Mouse (Mus musculus): ENCODE measurements around the gene Phlpp2. TPM values are rescaled to one million over a fixed set of nuclear protein-coding genes. Genes with fewer than 3 reads are reported as not detected.
"Not testable (repeated sequence)": the region's sequence is repeated elsewhere in the genome, so short reads cannot be mapped to it uniquely, and the experiment has no call there.

Gene Phlpp2
- total RNA-seq (2021): 1 to 10 TPM; 1.9 to 2.2 TPM
- long read RNA-seq, experiment 1, partial matches to known transcripts: 0 of 2 reads
- long read RNA-seq, experiment 1, other reads (novel, unspliced or antisense): 2 of 2 reads
- long read RNA-seq, experiment 2: 0 reads

DNA sequence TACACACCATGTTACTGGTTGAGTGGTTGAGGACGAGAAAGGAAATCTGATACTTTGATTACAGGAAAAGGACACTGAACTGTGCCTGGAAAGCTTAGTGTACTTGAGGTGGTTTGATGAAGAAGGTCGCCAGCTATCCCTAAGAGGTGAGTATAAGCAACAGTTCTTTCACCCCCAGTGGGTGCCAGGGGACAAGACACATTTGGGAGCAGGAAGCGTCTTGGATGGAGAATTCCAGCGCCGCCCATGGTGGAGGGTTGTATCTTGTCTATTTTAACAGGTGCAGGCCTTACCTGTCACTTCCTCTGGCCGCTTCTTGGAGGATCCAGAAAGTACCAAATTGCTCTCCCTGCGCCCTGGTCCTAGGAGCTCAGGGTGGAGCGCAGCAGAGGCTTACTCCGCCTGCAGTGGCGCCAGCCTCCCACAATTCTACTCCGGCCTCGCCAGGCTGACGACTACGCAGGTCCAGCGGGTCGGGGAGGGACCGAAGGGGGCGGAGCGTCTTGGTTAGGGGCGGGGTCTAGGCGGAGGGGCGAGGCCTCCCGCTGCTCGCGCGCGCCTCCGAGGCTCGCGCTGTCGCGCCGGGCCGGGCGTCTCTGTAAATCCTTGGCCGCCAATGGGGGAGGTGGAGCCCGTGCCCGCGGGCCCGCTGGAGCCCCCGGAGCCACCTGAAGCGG is at the start of gene Phlpp2:
Gene Phlpp2, plus strand, starts transcription at position 540 of the 677 bp plus-strand sequence.
- DNase-seq: peak; percentile 95 to 97
- intact Hi-C loops (cut with DNase I): no loop called here

DNA sequence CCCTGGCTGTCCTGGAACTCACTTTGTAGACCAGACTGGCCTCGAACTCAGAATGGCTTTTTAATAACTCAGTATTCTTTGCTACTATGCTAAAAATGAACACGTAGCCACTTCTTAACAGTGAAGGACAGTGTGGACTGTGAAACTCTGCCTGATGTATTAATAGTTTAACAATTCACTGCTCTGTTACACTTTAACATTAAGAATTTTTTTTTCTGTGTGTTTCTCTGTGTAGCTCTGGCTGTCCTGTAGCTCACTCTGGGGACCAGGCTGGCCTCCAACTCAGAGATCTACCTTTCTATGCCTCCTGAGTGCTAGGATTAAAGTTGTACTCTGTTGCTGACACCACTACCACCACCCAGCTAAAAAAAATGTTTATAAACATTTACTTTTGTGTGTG is 44.8 kb upstream of the Phlpp2 start:
- intact Hi-C loops (cut with DNase I): no loop called here
- DNase-seq: no peak

DNA sequence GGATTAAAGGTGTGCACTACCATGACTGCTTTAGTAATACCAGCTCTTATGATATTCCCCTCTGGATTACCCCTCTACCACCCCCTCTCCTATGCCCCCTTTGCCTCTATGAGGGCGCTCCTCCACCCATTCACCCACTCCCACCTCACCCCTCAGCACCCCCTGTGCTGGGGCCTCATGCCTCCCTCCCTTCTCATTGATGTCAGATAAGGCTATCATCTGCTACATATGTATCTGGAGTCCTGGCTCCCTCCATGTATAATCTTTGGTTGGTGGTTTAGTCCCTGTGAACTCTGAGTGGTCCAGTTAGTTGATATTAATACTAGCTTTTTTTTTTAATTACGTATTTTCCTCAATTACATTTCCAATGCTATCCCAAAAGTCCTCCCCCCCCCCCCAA is 28.5 kb upstream of the Phlpp2 start:
- DNase-seq: no peak
- intact Hi-C loops (cut with DNase I): no loop called here

DNA sequence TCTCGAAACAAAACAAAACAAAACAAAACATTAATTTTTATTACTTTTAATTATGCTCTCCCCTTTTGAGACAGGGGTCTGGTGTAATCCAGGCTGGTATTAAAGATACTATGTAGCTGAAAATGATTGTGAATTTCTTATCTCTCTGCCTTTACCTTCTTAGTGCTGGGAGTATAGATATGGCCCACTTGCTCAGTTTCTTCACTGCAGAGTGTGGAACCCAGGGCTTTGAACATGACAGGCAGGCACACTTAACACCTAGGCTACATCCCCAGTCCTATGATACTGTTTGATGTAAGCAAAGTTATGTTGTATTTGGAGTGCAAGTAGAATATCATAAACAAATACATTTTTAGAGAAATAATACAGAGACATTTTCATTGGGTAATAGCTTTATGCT is 25.9 kb upstream of the Phlpp2 start:
- DNase-seq: no peak
- intact Hi-C loops (cut with DNase I): no loop called here

DNA sequence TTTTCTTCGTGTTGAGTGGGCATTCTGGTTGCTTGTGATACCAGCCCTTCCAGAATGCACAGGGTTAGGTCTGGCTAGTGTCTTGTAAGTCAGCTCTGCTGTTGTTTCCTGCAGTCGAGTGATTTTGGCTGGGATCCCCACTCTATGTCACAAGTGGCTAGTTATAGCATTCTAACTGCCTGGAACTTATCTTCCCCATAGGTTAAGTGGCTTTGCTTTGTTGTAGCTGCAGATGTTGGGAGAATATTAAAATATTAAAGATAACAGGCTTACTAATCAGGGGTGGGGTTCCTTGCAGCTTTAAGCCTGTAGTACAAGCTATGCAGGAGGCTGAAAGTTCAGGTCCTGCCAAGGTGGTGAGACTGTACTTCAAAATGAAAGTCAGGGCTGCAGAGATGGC is 20.5 kb upstream of the Phlpp2 start:
- no peak for DNase-seq
- intact Hi-C loops (cut with DNase I): no loop called here

DNA sequence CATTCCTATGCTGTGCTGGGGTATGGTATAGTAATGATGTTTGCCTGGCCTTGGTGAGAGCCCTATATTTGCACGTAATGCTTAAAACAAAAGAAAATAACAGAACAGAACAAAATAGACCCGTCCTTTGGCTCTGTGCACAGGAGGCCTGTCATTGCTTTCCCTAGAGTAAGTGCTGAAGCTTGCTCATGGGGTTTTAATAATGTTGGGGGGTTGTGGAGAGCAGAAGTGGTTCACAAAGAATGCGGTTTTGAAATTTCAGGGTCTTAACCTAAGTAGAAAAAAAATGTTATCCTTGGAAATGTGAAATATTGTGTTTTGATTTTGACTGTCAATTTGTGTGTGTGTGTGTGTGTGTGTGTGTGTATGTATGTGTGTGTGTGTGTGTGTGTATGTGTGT is 19.4 kb upstream of the Phlpp2 start:
- DNase-seq: no peak
- intact Hi-C loops (cut with DNase I): no loop called here

DNA sequence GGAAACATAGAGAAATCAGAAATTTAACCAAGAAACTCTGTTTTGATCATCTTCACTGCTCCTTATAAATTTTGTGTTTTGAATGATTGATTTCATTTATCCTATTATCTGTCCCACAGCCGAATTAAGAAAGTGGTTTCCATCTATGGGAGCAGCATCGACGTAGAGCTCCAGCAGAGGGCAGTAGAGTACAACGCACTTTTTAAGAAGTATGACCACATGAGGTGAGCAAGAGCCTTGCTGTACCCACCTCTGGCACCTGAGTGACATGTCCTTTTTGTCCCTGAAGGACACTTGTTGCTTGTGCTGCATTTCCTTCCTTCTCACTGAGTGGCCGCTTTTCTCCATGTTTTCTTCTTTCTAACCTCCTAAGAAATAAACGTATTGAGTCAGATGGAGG is 14.9 kb upstream of the Phlpp2 start:
- peak in 1 of 2 experiments; percentile 8 for DNase-seq
- intact Hi-C loops (cut with DNase I): loop anchor here (2.0 kb wide), 1 partner anchor 61 kb away; no protein-coding TSS in a partner anchor

DNA sequence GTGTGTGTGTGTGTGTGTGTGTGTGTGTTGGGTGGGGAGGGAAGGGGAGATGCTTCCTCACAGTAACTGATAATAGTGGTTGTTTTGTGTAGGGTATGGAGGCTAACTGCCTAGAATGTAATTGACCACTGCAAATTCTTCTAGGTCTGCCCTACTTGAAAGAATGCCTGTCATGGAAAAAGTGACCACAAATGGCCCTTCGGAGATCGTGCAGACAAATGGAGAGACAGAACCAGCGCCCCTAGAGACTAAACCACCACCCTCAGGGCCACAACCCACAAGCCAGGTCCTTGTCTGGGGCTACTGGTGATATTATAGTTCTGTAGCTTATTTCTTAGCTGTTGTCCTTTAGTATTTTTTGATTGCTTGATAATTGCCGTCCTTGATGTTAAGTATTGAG is 13.8 kb upstream of the Phlpp2 start:
- DNase-seq: no peak
- intact Hi-C loops (cut with DNase I): no loop called here

DNA sequence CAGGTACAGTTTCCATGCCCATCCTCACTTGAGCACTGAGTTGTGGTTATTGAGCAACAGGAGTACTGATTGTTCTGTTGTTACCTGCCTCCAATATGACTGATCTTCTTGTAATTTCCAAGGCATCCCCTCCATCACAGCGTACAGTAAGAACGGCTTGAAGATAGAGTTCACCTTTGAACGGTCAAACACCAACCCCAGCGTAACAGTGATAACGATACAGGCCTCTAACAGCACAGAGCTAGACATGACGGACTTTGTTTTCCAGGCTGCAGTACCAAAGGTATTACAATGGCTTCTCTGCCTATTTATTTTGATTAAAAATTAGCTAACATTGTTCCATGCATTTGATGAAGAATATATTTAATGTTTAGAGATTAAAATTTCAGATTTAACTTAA is 12.9 kb upstream of the Phlpp2 start:
- no peak for DNase-seq
- intact Hi-C loops (cut with DNase I): no loop called here

DNA sequence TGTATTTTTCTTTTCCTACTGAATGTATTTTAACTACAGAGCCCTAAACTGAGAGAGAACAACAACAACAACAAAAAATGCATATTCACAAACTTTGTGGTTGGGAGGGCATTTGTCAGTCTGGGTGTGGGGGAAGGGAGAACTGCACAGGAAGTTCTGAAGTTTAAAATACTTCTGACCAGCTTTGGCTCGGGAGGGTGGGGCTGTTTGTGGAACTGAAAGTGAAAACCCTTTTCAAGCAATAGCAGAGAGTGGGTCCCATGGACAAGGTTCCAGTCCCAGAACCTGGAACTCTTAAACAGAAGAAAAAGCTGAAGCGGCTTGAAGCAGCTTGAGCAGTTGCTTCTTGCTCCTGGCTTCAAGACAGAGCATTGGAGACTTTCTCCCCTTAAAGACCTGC is 4.9 kb upstream of the Phlpp2 start:
- DNase-seq: peak in 1 of 2 experiments; percentile 10
- intact Hi-C loops (cut with DNase I): no loop called here

DNA sequence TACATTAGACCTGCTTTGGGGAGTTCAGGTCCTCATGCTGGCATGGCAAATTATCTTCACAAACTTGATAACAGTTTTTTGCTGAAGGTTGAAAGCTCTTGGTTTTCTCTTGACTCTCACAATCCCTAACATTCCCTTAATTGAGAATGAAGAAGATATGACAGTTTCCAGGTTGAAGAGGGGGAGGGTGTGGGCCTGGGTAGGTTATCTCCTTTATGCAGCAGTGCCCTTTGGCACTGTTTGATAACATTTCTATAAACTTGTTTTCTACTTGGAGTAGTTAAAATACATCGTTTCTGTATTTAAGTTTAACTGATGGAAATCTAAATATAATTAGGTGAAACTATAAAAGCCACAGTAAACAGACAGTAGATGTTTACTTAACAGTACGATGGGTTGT is 3.5 kb upstream of the Phlpp2 start:
- no peak for DNase-seq
- intact Hi-C loops (cut with DNase I): no loop called here

DNA sequence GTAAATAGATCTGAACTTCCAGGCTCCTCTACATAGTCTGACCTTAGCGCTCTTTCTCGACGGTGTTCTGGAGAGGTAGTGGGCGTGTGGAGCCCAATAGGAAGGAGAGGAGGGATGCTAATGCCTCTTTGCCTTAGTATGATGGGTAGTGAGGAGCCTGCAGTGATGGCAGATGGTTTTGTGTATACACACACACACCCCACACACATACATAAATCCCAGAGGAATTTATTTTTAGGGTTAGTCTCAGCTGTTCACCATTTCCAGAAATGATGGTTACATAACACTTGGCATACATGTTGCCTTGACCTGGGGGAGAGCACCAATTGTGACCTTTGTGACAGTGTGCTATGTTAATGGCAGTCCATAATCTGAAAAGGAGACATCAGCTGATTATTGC is 2.8 kb upstream of the Phlpp2 start:
- DNase-seq: no peak

DNA sequence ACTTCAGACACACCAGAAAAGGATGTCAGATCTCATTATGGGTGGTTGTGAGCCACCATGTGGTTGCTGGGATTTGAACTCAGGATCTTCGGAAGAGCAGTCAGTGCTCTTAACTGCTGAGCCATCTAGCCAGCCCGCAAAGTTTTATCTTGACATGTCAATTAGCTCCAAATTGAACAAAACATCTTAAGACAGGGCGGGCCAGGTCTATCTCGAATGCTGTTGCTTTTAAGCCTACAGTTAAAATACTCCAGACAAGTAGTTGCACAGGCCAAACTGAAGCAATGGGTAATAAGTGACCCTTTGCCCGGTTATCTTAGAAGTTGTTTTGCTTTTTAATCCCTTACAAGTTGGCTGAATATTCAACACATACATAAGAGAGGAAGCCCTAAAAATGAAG is 1.7 kb upstream of the Phlpp2 start:
- no peak for DNase-seq
- intact Hi-C loops (cut with DNase I): no loop called here

More for the DNA sequence above, 2.8 kb upstream of the Phlpp2 start:
- intact Hi-C loops (cut with DNase I): no loop called here

DNA sequence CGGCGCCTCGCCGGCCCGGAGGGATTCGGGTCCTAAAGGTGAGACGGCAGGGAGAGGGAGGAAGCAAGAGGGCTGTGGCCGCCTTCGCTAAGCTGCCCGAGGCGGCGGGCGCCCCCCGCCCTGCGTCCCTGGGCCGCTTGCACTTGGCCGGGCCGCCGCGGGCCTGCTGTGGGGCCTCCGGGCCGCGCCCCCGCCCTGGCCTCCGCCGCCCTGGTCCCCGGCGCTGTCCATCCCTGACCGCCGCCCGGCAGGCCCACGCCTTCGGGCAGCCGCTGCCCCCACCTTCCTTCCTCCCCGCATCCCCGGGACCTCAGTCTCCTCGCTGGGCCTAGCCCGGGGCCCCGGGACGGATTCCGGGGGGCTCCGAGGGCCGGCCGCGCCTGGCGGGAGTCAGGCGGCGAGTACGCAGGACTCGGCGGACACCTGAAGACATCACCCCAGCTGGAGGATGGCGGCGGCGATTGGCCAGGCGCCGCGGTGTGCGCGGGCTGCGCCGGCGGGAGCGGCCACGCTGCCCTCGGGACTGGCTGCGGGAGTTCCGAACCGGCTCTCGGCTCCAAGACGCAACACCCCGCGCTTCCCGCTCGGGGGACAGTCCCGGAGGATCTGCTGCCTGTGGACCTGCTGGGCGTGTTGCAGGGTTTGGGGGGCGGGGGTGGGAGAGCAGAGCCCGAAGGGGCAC is 479 bp downstream of the Phlpp2 start:
- DNase-seq: peak; percentile 12 to 50
- intact Hi-C loops (cut with DNase I): no loop called here

DNA sequence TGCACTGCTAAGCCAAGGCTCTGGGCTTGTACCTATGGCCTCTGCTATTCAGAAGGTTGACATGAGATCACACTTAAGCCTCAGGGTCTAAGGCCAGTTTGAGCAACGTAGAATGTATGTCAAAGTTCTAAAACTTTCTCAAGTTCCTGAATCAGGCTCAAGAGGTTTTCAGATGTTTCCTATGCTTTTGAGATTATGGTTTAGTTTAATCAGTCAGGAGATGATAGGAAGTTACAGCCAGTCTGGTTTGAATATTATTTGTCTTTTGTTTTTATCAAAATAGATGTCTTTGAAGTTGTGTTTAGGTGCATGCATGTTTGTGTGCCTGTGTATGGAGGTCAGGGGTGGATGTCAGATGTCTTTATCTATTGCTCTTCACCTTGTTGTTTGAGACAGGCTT is 2.7 kb downstream of the Phlpp2 start:
- intact Hi-C loops (cut with DNase I): no loop called here
- DNase-seq: no peak

DNA sequence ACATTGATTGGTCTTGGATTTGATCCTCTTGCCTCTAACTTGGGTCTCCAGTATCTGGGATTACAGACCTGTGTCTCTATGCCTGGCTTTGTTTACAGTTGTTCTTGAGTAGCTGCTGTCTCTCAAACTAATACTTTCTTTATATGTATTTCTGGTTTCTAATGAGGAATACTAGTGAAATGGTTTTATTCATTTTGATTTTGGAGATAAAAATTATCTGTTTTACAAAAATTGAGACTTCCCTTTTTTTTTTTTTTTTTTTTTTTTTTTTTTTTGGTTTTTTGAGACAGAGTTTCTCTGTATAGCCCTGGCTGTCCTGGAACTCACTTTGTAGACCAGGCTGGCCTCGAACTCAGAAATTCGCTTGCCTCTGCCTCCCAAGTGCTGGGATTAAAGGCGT is 5.5 kb downstream of the Phlpp2 start:
- DNase-seq; intact Hi-C loops (cut with DNase I): not testable (repeated sequence)

DNA sequence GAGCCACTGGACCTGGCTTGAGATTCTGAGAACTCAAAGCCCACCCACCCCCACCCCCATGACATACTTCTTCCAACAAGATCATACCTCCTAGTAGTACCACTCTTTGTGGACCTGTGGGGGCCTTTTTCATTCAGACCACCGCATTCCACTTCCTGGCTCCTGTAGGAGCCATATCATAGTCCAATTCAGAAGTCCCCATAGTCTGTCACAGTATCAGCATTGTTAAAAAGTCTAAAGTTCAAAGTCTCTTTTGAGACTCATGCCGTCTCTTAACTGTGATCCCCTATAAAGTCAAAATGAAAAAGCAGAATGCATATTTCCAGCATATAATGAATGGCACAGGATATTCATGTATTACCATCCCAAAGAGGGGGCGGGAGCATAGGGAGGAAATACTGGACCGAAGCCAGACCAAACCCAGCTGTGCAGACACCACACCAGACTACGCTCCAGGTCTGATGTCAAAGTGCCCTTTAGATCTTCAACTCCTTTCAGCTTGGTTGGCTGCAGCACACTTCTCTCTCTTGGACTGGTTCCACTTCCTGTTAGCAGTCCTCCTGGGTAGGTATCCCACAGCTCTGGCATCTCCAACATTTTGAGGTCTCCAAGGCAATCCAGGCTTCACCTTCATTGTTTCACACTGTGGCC is 11.8 kb downstream of the Phlpp2 start:
- DNase-seq: no peak

DNA sequence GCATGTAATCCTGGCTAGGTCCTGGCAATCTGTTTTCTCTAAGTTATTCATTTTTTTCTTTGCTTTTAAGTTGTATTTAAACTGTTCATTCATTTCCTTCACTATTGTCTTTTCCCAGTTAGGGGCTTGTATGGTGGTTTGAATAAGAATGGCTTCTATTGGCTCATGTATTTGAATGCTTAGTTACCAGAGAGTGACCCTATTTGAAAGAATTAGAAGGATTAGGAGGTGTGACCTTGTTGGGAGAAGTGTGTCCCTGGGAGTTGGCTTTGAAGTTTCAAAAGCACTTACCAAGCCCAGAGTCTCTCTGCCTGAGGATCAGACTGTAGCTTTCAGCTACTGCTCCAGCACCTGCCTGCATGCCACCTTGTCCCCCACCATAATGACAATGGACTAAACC is 17.0 kb downstream of the Phlpp2 start:
- DNase-seq: no peak
- intact Hi-C loops (cut with DNase I): no loop called here

More for the DNA sequence above, 11.8 kb downstream of the Phlpp2 start:
- intact Hi-C loops (cut with DNase I): no loop called here

DNA sequence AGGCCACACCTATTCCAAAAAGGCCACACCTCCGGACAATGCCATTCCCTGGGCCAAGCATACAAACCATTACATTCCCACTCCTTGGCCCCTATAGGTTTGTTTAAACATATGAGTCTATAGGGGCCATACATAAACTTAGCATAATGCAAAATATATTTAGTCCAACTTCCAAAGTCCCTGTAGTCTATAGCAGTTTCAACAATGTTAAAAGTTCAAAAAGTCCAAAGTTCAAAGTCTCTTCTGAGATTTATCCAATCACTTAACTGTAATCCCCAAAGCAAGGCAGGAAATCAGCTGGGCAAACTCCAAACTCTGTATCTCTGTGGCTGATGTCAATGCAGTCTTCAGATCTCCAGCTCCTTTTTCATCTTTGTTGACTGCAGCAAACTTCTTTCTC is 20.9 kb downstream of the Phlpp2 start:
- intact Hi-C loops (cut with DNase I): no loop called here

DNA sequence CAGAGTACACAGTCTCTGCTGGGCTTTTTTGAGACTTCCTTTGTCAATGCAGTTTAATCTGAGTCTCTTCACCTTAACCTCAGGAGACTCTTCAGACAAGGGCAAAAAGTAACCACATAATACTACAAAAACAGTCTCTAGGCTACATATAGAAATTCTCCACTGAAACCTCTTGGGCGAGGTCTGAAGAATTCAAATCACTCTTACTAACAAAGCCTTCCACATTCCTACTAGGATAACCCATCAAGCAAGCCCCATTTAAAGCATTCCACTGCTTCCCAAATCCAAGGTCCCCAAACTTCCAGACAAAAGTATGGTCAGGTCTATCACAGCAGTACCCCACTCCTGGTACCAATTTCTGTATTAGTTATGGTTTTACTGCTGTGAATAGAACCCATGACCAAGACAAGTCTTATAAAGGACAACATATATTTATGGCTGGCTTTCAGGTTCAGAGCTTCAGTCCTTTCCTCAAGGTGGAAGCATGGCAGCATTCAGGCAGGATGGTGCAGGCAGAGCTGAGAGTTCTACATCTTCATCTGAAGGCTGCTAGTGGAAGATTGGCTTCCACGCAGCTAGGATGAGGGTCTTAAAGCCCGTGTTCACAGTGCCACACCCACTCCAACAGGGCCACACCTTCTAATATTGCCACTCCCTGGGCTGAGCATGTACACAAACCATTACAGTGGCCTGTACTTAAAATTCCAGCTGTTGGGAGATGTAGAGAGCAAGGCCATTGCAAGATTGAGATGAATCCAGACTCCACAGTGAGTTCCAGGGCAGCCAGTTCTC is 22.6 kb downstream of the Phlpp2 start:
- no peak for DNase-seq
- intact Hi-C loops (cut with DNase I): no loop called here

More for the DNA sequence above, 20.9 kb downstream of the Phlpp2 start:
- no peak for DNase-seq

DNA sequence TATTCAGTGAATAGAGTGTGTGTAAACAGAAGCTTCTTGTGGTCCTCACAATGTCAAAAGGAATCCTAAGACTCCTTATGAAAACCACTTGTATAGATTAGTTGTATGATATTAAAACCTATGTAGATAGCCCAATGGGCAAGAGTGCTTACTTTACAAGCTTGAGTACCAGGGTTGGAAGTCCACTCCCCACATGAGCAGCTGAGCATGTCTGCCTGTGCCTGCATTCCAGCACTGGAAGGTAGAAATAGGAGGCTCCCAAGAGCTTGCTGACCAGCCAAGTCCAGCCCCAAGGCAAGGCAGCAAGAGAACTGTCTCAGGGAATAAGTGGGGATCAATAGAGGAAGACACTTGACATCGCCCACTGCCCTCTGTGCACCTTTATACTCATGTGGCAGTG is 26.3 kb downstream of the Phlpp2 start:
- intact Hi-C loops (cut with DNase I): no loop called here
- no peak for DNase-seq

All from gastrocnemius, postnatal 36 days (tissue).